Mouse (Mus musculus) left cerebral cortex, postnatal 10 days (tissue): ENCODE measurements at regions not wholly inside any gene's neighbourhood (a gene's known extent, or its start where the extent isn't known, plus 50 kb on each side); places are given as distances from the start of the nearest gene placed in this dataset.

Source experiments
- DNase-seq, 2 experiments: peaks; one replicate each; pipeline ENCODE4 v3.0.0; 2021 to 2022; ENCODE audit warnings: low spot score in 2 of 2, mixed read lengths in 1 of 2; ENCODE audit errors: extremely low spot score in 1 of 2
- intact Hi-C: fragments of 180-260 bp; cut with DNase I; formaldehyde crosslinking; loops from one replicate; pipeline ENCODE4 v1.15.1; 2025

DNA sequence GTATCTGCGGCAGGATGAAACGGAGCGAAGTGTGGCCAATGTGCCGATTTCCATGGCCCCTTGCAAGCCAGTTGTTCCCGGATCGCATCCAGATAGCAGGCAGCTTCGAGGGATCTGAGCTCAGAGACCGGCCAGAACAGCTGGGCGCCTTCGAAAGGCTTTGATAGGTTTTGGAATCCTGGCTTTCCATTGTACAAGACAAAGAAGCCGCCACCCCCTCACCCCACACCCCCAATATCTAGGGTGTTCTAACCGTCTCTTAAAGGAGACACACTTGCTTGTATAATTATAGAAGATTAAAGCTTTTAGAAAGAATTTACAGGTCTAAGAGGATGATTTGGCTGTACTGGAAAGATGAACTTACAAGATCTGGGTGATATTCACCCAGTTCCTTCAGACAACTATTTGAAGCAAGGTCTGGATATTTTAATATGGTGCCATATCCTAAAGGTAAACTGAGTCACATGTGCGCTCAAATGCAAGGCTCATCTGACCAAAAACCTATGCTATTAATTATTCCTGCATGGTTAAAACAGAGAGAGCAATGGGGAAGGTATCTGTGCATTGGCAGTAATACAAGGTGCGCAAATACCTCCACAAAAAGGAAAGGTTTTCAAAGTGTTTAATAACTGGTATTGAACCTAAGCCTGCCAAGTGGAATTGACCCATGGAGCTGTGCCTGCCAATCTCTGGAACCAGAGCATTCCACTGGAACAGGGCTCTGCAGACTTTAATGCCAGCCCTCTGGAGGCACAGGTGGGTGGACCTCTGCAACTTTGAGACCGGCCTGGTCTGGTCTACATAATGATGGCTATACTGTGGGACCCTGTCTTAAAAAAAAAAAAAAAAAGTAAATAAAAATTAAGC, 84.4 kb upstream of the Cpm start:
- no peak for DNase-seq
- intact Hi-C loops: no loop called here

- intact Hi-C loops: no loop called here
- no peak for DNase-seq
Observed at GRCm38 (mm10) chr10:117543995-117544679, 85.2 kb upstream of the Cpm start.

GRCm38 (mm10) chr10:117543696-117543950, 85.7 kb upstream of the Cpm start:
- no peak for DNase-seq
- intact Hi-C loops: no loop called here

- DNase-seq: no peak
- intact Hi-C loops: no loop called here
Observed at GRCm38 (mm10) chr10:117542886-117543695, 86.2 kb upstream of the Cpm start.

DNA sequence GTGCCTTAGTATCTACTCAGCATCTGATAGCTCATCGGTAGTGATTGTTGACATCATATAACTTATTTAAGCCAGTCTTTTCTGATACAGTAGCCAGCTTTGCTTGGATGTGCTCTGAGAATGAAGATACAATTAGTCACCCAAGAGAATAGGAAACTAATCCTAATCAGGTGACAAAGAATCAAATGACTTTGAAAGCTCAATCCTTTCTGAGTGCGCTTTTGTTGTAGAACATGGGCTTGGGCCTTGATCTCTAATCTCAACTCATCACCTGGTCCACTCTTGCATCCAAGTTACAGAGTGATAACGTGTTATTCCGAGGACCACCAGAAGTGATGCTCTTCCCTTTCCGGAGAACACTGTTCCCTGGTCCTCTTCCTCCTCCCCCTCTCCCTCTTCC, 86.9 kb upstream of the Cpm start:
- no peak for DNase-seq
- intact Hi-C loops: no loop called here

DNA sequence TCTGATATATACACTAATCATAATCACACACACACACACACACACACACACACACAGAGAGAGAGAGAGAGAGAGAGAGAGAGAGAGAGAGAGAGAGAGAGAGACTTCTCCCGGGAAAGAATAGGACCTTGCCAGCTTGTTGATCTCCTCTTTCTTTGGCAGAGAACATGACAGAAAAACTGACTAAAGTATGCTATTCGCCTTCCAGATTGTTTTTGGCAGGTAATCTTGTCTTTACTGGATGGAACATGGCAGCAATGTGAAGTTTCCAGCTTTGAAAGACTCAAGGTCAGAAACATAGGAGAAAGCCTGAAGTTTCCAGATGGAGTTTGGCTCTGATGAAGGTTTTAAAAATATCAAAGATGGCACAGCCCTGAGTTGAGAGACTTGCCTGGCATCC, 87.8 kb upstream of the Cpm start:
- no peak for DNase-seq
- intact Hi-C loops: no loop called here

DNA sequence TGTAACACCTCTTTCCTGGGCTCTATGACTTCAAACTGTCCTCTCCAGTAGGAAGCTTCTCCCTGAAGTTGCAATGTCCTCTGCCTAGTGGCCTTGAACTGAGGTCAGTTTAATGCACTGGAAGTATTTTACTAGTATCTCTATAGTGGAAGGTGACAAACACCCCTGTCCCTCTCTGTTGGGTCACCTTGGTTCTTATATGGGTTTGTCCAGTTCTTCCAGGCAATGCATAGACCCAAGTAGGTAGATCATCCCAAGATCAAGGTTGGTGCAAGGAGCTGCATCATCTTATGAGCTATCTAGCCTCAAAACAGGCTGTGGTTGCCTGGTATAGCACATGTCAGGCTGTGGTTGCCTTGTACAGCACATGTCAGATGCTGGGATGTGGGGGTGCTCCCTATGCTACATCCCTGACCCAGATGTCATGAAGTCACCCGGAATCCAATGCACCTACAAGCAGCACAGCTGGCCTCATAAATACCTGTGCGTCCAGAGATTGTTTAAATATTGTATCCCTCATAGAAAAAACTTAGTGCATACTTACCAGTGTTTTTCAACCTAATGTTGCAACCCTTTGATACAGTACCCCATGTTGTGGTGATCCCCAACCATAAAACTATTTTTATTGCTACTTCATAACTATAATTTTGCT, 88.4 kb upstream of the Cpm start:
- intact Hi-C loops: no loop called here
- DNase-seq: no peak

DNA sequence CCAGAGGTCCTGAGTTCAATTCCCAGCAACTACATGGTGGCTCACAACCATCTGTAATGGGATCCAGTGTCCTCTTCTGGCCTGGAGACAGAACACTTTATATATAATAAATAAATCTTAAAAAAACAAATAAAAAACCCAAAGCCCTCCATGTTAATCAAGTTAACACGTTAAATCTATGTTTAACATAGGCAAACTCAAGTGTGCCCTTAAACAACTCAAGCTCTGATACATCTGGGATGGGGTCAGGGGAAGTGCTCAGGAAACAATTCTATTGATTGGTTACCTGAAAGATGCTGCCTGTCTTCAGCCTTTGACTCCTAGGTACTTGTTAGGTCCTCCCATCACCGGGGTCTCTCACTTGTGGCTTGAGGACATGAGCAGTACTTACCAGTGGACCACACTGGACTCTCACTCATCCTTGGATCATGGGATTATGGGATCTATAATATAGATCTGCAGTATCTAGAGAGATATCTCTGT, 89.1 kb upstream of the Cpm start:
- intact Hi-C loops: no loop called here
- no peak for DNase-seq

- DNase-seq: no peak
- intact Hi-C loops: no loop called here
Observed at GRCm38 (mm10) chr10:117539532-117539931, 89.8 kb upstream of the Cpm start.

GRCm38 (mm10) chr10:117538725-117539124, 90.6 kb upstream of the Cpm start:
- intact Hi-C loops: no loop called here
- no peak for DNase-seq

- intact Hi-C loops: no loop called here
- no peak for DNase-seq
Observed at GRCm38 (mm10) chr10:117536769-117537599, 92.3 kb upstream of the Cpm start.

DNA sequence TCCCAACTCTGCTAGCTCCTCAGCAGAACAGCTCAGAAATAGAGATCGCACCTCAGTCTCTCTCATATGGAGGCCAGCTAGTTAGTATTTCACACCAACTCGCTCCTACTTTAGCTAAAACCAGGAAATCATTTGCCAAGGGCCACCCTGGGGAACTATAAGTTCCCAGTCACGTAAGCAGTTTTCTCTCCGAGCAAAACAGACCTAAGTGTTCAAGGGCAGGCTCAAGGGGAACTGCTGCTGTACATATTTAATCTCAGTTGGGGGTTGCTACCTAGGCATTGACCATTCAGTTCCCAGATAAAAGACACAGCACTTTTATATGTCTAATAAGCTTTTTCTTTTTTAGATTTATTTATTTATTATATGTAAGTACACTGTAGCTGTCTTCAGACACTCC, 93.5 kb upstream of the Cpm start:
- DNase-seq: no peak
- intact Hi-C loops: no loop called here

DNA sequence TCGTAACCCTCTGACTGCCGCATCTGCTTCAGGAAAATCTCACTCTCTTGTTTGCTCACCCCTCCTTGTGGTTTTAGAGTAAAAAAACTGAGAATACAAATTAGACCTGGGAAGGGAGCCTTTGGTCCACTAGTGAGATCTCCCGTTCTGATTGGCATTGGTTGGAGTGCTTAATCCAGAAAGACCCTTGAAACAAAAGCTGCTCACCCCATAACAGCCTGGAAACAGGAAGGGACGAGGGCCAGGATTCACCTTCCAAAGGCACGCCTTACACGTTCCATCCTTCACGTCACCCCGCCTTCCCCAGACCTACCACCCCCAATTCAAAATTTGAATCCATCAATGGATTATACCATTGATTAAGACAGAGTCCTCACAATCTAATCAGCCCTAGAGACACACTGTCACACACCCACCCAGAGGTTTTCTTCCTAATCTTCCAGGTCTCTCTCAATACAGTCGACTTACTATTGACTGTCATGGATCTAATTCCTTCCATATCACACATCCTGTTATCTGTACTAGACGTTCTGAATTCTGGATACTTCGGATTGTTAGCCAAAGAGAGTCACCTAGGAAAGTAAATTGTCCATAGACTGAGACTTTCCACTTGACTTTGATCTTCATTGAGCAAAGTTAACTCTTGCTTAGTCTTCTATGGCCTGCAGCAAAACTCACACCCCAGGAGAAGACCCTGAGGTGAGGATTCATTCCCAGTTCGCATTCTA, 94.1 kb upstream of the Cpm start:
- intact Hi-C loops: no loop called here
- DNase-seq: no peak

DNA sequence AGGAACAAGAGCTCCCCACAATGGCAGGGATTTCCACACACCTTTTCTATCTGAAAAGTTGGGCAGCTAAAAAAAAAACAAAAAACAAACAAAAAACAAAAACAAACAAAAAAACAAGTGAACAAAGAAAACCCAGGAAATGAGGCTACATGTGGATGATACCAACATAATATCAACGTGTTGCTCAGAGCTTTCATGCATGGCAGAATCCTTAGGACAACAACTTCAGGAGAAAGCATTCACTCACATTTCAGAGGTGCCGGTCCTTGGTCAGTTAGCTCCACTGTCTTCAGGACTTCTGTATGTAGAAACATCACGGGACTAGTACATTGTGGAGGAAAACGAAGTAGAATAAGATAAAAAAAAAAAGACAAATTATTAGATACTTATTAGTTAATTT, 94.8 kb upstream of the Cpm start:
- intact Hi-C loops: no loop called here
- DNase-seq: no peak

GRCm38 (mm10) chr10:117533541-117534386, 95.5 kb upstream of the Cpm start:
- no peak for DNase-seq
- intact Hi-C loops: no loop called here

DNA sequence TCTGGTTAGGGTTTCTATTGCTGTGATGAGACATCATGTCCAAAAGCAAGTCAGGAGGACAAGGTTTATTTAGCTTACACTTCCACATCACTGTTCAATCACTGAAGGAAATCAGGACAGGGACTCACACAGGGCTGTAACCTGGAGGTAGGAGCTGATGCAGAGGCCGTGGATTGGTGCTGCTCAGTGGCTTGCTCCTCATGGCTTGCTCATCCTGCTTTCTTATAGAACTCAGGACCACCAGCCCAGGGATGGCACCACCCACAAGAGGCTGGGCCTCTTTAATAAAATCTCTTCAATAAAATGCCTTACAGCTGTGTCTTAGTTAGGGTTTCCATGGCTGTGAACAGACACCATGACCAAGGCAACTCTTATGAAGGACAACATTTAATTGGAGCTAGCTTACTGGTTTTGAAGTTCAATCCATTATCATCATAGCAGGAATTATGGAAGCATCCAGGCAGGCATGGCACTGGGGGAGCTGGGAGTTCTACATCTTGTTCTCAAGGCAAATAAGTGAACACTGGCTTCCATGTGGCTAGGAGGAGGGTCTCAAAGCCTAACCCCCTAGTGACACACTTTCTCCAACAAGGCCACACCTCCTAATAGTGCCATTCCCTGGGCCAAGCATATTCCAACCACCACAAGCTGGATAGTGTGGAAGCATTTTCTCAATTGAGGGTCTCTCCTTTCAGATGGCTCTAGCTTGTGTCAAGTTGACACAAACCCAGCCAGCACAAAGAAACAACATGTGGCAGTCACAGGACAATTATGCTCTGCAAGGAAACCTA, 96.4 kb upstream of the Cpm start:
- DNase-seq: no peak
- intact Hi-C loops: no loop called here
